Mouse (Mus musculus) ES-E14 (cell line): ENCODE measurements at regions not wholly inside any gene's neighbourhood (a gene's known extent, or its start where the extent isn't known, plus 50 kb on each side); places are given as distances from the start of the nearest gene placed in this dataset.
A peak's percentile ranks its signal among the peaks of the same experiment; 100 is the strongest.

Experiments used
- DNase-seq: peaks from one replicate; pipeline ENCODE4 v3.0.0-alpha.2; 2013; ENCODE audit warnings: low read depth, low spot score
- H3K27ac ChIP-seq: 2 replicates; pipeline ENCODE4 v1.5.1; 2012; ENCODE audit warnings: low read depth, mild to moderate bottlenecking, low read length, moderate library complexity, mixed read lengths; ENCODE audit not compliant: poor library complexity, insufficient read depth, severe bottlenecking
- H3K36me3 ChIP-seq: 2 replicates; pipeline ENCODE4 v1.6.1; 2012; ENCODE audit warnings: mild to moderate bottlenecking, low read length, moderate library complexity, mixed read lengths; ENCODE audit not compliant: control insufficient read depth, poor library complexity, insufficient read depth, severe bottlenecking
- H3K4me1 ChIP-seq, 2 experiments: fragments of 150-350 bp in 1 of 2; sonication (generic) in 1 of 2; 2 replicates each; pipeline ENCODE4 v1.6.1; 2012; ENCODE audit warnings: low read length in 2 of 2, mild to moderate bottlenecking in 1 of 2, mixed read lengths in 1 of 2; ENCODE audit not compliant: control insufficient read depth in 2 of 2, insufficient read depth in 2 of 2, poor library complexity in 1 of 2
- H3K4me3 ChIP-seq, 2 experiments: fragments of 150-350 bp in 1 of 2; sonication (generic) in 1 of 2; 2 replicates each; pipeline ENCODE4 v1.5.1; 2012; ENCODE audit warnings: low read length in 2 of 2, low read depth in 1 of 2, mild to moderate bottlenecking in 1 of 2, mixed read lengths in 1 of 2; ENCODE audit not compliant: insufficient read depth in 1 of 2, poor library complexity in 1 of 2, severe bottlenecking in 1 of 2
- H3K9ac ChIP-seq: 2 replicates; pipeline ENCODE4 v1.6.1; 2012; ENCODE audit warnings: low read depth, mild to moderate bottlenecking, low read length, mixed read lengths; ENCODE audit not compliant: poor library complexity, insufficient read depth, severe bottlenecking
- H3K9me3 ChIP-seq: fragments of 150-350 bp; sonication (generic); 2 replicates; pipeline ENCODE4 v1.6.1; 2012; ENCODE audit warnings: low read depth, mild to moderate bottlenecking, low read length; ENCODE audit not compliant: control insufficient read depth, insufficient read depth
- CHD2 ChIP-seq: IDR thresholded peaks from 2 replicates; pipeline ENCODE4 v1.6.1; 2014; ENCODE audit warnings: mild to moderate bottlenecking, low read depth, low read length, inconsistent platforms
- HCFC1 ChIP-seq: IDR thresholded peaks from 2 replicates; pipeline ENCODE4 v1.6.1; 2012; ENCODE audit warnings: low read length, inconsistent platforms, borderline replicate concordance; ENCODE audit not compliant: insufficient read depth
- MAFK ChIP-seq: IDR thresholded peaks from 2 replicates; pipeline ENCODE4 v1.6.1; 2014; ENCODE audit warnings: mild to moderate bottlenecking, low read depth, low read length, inconsistent platforms; ENCODE audit not compliant: insufficient read depth
- ZC3H11A ChIP-seq: IDR thresholded peaks from 2 replicates; pipeline ENCODE4 v1.6.1; 2012; ENCODE audit warnings: low read depth, mild to moderate bottlenecking, inconsistent platforms, low read length, borderline replicate concordance
- ZNF384 ChIP-seq: IDR thresholded peaks from 2 replicates; pipeline ENCODE4 v1.6.1; 2012; ENCODE audit warnings: low read depth, low read length, inconsistent platforms
- in situ Hi-C, 2 experiments: fragments of 600-800 bp; cut with MboI; formaldehyde crosslinking; loops; one replicate each; pipeline ENCODE4 v1.15.1; 2025; ENCODE audit warnings: low sequenced_read_pairs in 2 of 2, inconsistent platforms in 1 of 2; ENCODE audit not compliant: unreplicated experiment in 2 of 2

DNA sequence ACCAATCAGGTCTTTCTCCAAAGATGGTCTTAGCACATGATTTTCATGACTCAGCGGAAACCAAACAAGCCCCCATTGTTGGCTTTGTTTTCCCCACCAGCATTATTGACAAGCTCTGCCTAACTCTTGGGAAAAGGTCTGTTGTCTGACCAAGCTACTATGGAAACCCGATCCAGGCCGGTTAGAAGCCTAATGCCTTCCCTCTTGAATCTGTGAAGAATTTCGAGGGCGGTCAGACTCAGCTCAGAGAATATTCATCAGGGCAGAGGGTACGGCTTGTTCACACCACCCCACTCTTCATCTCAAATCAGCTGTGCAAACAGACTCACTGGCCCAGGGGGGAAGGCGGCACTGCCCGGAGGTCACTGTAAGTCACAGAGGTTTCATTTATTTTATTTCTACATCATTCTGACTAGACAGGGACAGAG is 90.7 kb upstream of the Arhgap5 start:
- Histone ChIP-seq H3K4me1 (no peaks in the 10 kb centered on the region), H3K27ac (no peak overlapping the region), H3K9me3 (no peaks in the 10 kb centered on the region), H3K9ac (no peak overlapping the region), H3K36me3 (no peaks in the 10 kb centered on the region), H3K4me3 (no peak overlapping the region)
- no peak for TF ChIP-seq ZC3H11A
- peak; percentile 84 for TF ChIP-seq MAFK
- in situ Hi-C loops, result no loop called here
- no peak for DNase-seq

DNA sequence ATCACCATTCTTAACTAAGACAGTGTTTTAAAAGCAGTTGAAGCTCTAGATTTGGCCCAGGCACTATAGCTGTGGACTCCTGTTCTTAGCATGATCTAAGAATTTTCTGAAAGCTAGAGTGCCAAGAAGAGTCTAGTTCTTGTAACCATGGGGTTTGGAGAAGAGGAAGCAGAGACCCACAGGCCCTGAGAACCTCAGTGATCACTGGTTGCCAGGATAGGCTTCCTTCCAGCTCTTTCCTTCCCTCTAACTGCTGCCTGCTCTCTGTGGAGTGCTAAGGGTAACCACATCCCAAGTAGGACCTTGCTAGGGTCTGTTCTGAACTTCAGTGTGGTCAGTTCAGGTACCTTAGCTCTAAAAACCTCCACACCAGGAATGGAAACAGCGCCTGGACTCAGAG is 81.0 kb upstream of the Arhgap5 start:
- Histone ChIP-seq H3K4me3 (no peak overlapping the region), H3K4me1 (no peaks in the 10 kb centered on the region), H3K9ac (no peak overlapping the region), H3K36me3 (no peaks in the 10 kb centered on the region), H3K9me3 (no peaks in the 10 kb centered on the region), H3K27ac (no peak overlapping the region)
- in situ Hi-C loops, result no loop called here
- no peak for DNase-seq
- TF ChIP-seq HCFC1 (no peak), MAFK (no peak), CHD2 (no peak), ZNF384 (no peak), ZC3H11A (no peak)

DNA sequence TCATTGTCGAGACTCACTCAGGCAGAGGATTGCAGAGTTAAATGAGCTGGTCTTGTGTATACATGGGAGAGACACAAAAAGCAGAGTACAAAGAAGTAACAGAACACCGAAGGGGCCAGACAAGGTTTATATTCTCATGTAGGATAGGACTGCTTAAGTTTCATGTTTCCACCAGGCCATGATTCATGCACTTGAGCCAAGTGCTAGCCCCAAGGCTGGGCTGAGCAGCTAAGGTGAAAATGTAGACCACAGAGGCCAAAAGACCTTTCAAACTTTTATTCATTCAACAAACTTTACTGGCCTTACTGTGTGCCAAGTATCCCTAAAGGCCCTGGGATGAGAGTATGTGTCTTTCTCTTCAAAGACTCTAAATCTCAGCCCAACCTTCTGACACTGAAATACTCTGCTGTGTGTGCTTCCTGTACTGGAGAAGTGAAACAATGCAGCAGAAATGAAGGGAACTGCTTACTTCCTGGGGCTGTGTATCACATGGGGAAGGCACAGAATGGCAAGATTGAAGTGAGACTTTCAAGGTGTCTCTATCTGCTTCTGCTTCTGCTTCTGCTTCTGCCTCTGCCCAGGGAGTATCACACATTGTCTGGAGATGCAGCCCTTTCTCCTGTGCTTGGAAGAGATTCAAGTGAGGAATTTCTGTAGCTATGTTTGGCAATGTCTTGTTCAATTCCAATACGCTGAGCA is 79.3 kb upstream of the Arhgap5 start:
- no peak overlapping the region for H3K27ac ChIP-seq
- in situ Hi-C loops, result no loop called here
- H3K4me1 ChIP-seq, result no peaks in the 10 kb centered on the region
- no peak for TF ChIP-seq ZC3H11A
- TF ChIP-seq MAFK, result no peak
- no peak for TF ChIP-seq ZNF384
- TF ChIP-seq CHD2, result no peak
- H3K9ac ChIP-seq, result no peak overlapping the region
- H3K9me3 ChIP-seq, result no peaks in the 10 kb centered on the region
- no peak overlapping the region for H3K4me3 ChIP-seq
- DNase-seq, result no peak
- H3K36me3 ChIP-seq, result no peaks in the 10 kb centered on the region

DNA sequence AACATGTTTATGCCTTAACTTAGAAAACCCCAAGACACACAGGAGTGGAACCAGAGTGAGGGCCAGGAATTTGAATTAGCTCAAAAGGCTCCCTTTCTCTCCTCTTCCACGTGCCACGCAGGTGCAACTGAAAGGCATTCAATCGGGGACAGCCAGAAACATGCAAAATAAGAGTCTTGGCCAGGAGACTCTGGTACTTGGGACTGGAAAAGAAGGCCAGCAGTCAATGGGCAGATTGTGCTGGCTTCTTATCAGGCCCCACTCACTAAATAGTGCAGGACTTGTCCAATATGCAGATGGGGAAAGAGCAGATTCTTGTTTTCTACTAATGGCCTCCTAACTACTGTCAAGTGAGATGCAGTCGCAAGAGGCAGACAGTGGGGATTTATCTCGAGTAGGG is 73.8 kb upstream of the Arhgap5 start:
- no peaks in the 10 kb centered on the region for H3K4me1 ChIP-seq
- no peak for DNase-seq
- no peak overlapping the region for H3K4me3 ChIP-seq
- TF ChIP-seq HCFC1 (no peak), ZC3H11A (no peak), ZNF384 (no peak), MAFK (no peak), CHD2 (no peak)
- in situ Hi-C loops, result no loop called here
- H3K27ac ChIP-seq, result no peak overlapping the region
- H3K9me3 ChIP-seq, result no peaks in the 10 kb centered on the region
- H3K36me3 ChIP-seq, result no peaks in the 10 kb centered on the region
- H3K9ac ChIP-seq, result no peak overlapping the region

DNA sequence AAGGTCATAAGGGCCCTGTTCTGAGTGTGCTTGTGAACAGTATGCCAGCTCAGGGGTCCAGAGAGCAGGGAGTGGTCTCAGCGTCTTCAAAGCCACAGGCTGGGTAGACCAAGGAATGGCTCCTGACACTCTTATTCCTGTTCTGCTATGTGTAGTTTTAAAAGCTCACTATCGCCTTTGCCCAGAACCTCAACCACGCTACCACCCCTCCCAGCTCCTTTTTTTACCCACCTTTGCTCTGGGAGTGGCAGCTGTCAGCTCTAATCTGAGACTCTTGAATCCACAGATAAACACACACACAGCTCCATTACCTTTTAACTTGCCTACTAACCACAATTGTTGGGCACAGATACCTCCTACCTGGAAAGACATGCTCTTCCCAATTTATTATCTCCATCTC is 71.8 kb upstream of the Arhgap5 start:
- H3K4me1 ChIP-seq, result peaks cover 2 to 3% of the 10 kb centered on the region in 2 experiments; a peak in 3 of 4 replicates

More for the DNA sequence above, 71.8 kb upstream of the Arhgap5 start:
- TF ChIP-seq CHD2 (no peak), ZNF384 (no peak)
- Histone ChIP-seq H3K27ac (no peak overlapping the region), H3K4me3 (no peak overlapping the region), H3K9ac (no peak overlapping the region), H3K36me3 (no peaks in the 10 kb centered on the region), H3K9me3 (no peaks in the 10 kb centered on the region)
- in situ Hi-C loops, result no loop called here
- DNase-seq, result no peak
